Mouse (Mus musculus) frontal cortex, adult 2 months (tissue): ENCODE data around the gene Robo1. TPM values are rescaled to one million over a fixed set of nuclear protein-coding genes. Genes with fewer than 3 reads are reported as not detected.

Experiments used
- DNase-seq, 2 experiments: peaks; one replicate each; pipeline ENCODE4 v3.0.0; 2022; ENCODE audit warnings: low spot score in 1 of 2; ENCODE audit errors: extremely low spot score in 1 of 2
- polyA plus RNA-seq: library from polyadenylated mRNA; depleted of rRNA; stranded (reverse); fragments of >200 nt; gene quantifications from 2 replicates; pipeline ENCODE4 v1.2.3, GENCODE M21; 2012

Gene Robo1
- polyA plus RNA-seq, 1 experiment, result 15.1 TPM

DNA sequence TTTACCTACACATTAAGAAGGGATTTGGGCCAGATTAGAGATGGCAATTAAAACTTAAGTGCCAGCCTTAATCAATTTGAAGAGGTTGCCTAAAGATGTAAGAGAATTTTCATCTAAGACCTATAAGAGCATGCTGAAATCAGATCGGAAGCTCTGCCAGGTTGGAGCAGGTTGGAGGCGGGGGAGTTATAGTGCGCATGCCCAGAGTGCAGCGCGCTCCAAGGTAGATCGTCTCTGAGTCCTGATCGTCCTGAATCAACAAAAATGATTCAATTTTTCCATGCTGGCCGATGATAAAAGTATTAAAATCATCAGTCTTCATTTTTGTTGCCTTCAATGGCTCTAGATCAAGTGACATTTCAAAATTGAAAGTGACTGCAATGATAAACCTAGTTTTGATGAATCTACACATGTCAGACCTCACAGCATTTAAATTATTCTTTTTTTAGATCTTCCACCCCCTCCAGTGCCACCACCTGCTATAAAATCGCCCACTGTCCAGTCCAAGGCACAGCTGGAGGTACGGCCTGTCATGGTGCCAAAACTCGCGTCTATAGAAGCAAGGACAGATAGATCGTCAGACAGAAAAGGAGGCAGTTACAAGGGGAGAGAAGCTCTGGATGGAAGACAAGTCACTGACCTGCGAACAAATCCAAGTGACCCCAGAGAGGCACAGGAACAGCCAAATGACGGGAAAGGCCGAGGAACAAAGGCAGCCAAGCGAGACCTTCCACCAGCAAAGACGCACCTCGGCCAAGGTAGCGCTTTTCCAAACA, 727.3 kb downstream of the Robo1 start:
- no peak for DNase-seq

GRCm38 (mm10) chr16:73038552-73038951, 730.4 kb downstream of the Robo1 start:
- DNase-seq, result no peak

DNA sequence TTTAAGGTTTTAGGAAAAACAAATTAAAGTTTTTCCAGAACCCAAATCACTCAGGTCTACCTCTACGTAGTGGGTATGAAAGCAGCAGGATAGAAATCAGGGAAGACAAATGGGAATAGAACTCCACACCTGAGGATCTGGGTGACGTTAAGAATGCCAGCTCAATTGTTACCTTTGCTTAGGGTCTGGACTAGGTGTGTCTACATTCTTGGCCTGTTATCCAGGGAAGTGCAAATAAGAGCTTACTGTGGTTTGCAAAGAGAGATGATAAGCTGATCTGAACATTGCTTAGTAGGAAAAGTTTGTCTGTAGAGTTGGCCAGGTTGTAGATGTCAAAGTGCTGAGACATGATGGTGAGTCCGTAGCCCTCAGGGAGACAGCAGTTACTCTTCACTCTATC, 754.4 kb downstream of the Robo1 start:
- DNase-seq, result no peak

DNA sequence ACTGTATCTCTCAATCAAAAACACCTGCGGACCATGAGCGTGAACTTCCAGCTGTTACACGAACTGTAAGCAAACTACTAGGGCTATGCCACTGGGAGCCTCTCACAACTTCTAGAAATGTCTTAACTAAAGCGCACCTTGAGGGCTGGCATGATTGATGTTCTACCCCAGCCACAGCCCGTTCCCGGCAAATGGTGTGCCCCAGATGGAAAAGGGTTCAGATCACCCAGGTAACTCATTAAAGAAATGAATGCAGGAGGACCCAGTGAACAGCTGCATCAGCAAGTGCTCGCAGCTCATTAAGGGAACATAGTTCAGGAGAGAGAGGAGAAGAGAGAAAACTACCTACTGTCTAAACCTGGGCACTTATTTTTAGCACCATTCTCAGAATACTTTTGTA, 759.7 kb downstream of the Robo1 start:
- no peak for DNase-seq

GRCm38 (mm10) chr16:73072047-73072446, 763.9 kb downstream of the Robo1 start:
- DNase-seq, result no peak

DNA sequence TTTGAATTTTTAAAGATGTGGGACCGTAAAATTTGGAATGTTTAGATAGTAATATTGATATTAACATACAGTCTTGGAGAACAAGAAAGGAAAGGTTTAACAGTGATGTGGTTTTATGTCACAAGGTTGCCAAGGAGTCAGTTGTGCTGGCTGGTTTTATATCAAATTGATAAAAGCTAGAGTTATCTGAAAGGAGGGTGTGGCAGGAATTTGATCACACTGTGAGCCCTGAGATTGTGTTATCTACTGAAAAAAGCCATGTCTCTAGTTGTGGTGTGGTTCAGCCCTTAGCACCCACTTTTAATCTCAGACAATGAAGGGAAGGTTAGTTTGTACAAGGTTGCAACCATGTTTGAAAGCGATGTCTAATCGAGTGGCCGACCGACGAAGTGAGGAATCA, 764.8 kb downstream of the Robo1 start:
- no peak for DNase-seq

DNA sequence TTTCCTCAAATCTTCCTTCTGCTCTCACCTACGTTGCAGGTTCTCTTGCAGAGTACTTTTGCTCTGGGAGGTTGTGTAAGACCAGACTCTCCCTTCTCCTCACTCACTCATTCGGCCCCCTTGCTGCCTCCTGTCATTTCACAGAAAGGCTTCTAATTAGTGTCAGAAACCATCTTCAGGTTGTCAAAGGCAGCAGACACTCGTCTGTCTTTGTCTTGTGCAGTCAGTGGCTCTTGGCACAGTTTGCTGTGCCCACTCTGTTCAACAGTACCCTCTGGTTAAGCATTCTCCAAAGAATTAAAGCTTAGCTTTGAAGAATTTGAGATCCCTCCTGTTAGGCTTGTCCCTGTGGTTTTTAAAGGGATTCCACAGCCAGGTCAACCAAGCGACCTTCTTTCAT, 774.3 kb downstream of the Robo1 start:
- DNase-seq, result no peak

DNA sequence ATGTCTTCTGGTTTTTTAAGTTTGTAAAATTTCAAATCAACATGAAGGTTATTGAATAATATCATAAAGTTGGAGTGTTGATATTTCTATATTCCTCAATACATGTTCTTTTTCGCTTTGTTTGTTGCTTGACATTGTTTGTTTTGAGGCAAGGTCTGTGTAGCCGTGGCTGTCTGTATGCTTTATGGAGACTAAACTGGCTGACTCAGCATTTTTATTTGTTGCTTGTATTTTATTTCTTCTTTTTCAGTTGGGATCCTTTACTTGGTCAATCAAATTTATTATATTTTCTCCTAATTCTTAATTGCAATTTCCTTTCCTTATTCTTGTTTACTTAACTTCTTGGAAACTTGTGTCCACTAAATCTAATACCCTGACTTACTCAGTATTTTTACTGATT, 775.0 kb downstream of the Robo1 start:
- no peak for DNase-seq
